Mouse (Mus musculus) CH12.LX (cell line): ENCODE measurements around the gene Cacna2d2. TPM values are rescaled to one million over a fixed set of nuclear protein-coding genes. Genes with fewer than 3 reads are reported as not detected.

Source experiments
- DNase-seq: peaks from one replicate; pipeline ENCODE4 v3.0.0-alpha.2; 2013; ENCODE audit errors: extremely low read depth
- H3K27ac ChIP-seq: 2 replicates; pipeline ENCODE4 v1.5.1; 2012; ENCODE audit warnings: low read depth, mild to moderate bottlenecking, control low read depth, moderate library complexity; ENCODE audit not compliant: insufficient read depth
- H3K27me3 ChIP-seq: replicated peaks from 2 replicates; pipeline ENCODE3; 2012; ENCODE audit warnings: inconsistent platforms
- H3K36me3 ChIP-seq, 2 experiments: replicated peaks in 1 of 2; 2 replicates each; pipeline versions ENCODE3 to v1.6.1; 2012; ENCODE audit warnings: inconsistent platforms in 1 of 2, low read length in 1 of 2, mild to moderate bottlenecking in 1 of 2, mixed read lengths in 1 of 2, moderate library complexity in 1 of 2; ENCODE audit not compliant: control insufficient read depth in 1 of 2, insufficient read depth in 1 of 2
- H3K4me1 ChIP-seq, 2 experiments: 2 replicates each; pipeline ENCODE4 v1.6.1; 2012; ENCODE audit warnings: inconsistent platforms in 1 of 2, moderate library complexity in 1 of 2; ENCODE audit not compliant: insufficient read depth in 2 of 2, control insufficient read depth in 1 of 2
- H3K4me2 ChIP-seq: 2 replicates; pipeline ENCODE4 v1.6.1; 2012; ENCODE audit warnings: low read depth, mild to moderate bottlenecking, control low read depth; ENCODE audit not compliant: poor library complexity, insufficient read depth, severe bottlenecking
- H3K4me3 ChIP-seq, 3 experiments: fragments of 150-350 bp in 1 of 3; sonication (generic) in 1 of 3; replicated peaks in 1 of 3; 2 replicates each; pipeline versions ENCODE3 to v1.5.1; 2011 to 2012; ENCODE audit warnings: low read depth in 2 of 3, low read length in 2 of 3, mild to moderate bottlenecking in 2 of 3, moderate library complexity in 2 of 3, control low read depth in 1 of 3, improper control_type of control experiment in 1 of 3, inconsistent platforms in 1 of 3, mixed read lengths in 1 of 3; ENCODE audit not compliant: poor library complexity in 1 of 3
- H3K79me2 ChIP-seq: replicated peaks from 2 replicates; pipeline ENCODE4 v1.6.1; 2012; ENCODE audit warnings: mild to moderate bottlenecking, moderate library complexity; ENCODE audit not compliant: control insufficient read depth, poor library complexity, insufficient read depth, severe bottlenecking; ENCODE audit errors: extremely low read depth
- H3K9ac ChIP-seq: 2 replicates; pipeline ENCODE4 v1.6.1; 2012; ENCODE audit warnings: low read depth, mild to moderate bottlenecking, control low read depth, moderate library complexity; ENCODE audit not compliant: insufficient read depth
- H3K9me3 ChIP-seq: replicated peaks from 2 replicates; pipeline ENCODE3; 2012; ENCODE audit warnings: low read length, inconsistent platforms, mixed read lengths
- CTCF ChIP-seq, 2 experiments: IDR thresholded peaks in 1 of 2; conservative IDR thresholded peaks in 1 of 2; 2 replicates each; pipeline ENCODE4 v1.5.1; 2011 to 2012; ENCODE audit warnings: low read depth in 2 of 2, low read length in 2 of 2, improper control_type of control experiment in 1 of 2, inconsistent platforms in 1 of 2, mild to moderate bottlenecking in 1 of 2, moderate library complexity in 1 of 2
- E2F4 ChIP-seq: IDR thresholded peaks from 2 replicates; pipeline ENCODE4 v1.6.1; 2011; ENCODE audit warnings: low read depth, low read length, improper control_type of control experiment; ENCODE audit not compliant: insufficient replicate concordance
- ETS1 ChIP-seq: conservative IDR thresholded peaks from 2 replicates; pipeline ENCODE4 v1.6.1; 2012; ENCODE audit warnings: low read depth, mild to moderate bottlenecking, inconsistent platforms, low read length, improper control_type of control experiment, moderate library complexity
- GABPA ChIP-seq: IDR thresholded peaks from 2 replicates; pipeline ENCODE4 v1.6.1; 2012; ENCODE audit warnings: low read depth, low read length, improper control_type of control experiment, inconsistent platforms; ENCODE audit not compliant: insufficient replicate concordance
- JUN ChIP-seq: IDR thresholded peaks from 2 replicates; pipeline ENCODE4 v1.6.1; 2011; ENCODE audit warnings: low read depth, mild to moderate bottlenecking, low read length, improper control_type of control experiment, moderate library complexity; ENCODE audit not compliant: insufficient read depth
- MAFK ChIP-seq: IDR thresholded peaks from 2 replicates; pipeline ENCODE4 v1.6.1; 2011; ENCODE audit warnings: low read length, improper control_type of control experiment; ENCODE audit not compliant: insufficient replicate concordance
- MEF2A ChIP-seq: IDR thresholded peaks from 2 replicates; pipeline ENCODE4 v1.6.1; 2014; ENCODE audit warnings: low read depth, mild to moderate bottlenecking, inconsistent platforms, low read length, improper control_type of control experiment, borderline replicate concordance
- PAX5 ChIP-seq: IDR thresholded peaks from 2 replicates; pipeline ENCODE4 v1.6.1; 2012; ENCODE audit warnings: low read length, inconsistent platforms, mixed read lengths
- POLR2A ChIP-seq: IDR thresholded peaks from 2 replicates; pipeline ENCODE4 v1.6.1; 2011; ENCODE audit warnings: low read depth, mild to moderate bottlenecking, improper control_type of control experiment, low read length
- POLR2AphosphoS2 ChIP-seq: IDR thresholded peaks from 2 replicates; pipeline ENCODE4 v1.6.1; 2011; ENCODE audit warnings: low read depth, low read length, improper control_type of control experiment
- RAD21 ChIP-seq: IDR thresholded peaks from 2 replicates; pipeline ENCODE4 v1.6.1; 2011; ENCODE audit warnings: low read depth, mild to moderate bottlenecking, low read length, improper control_type of control experiment, moderate library complexity
- TBP ChIP-seq: conservative IDR thresholded peaks from 2 replicates; pipeline ENCODE4 v1.6.1; 2011; ENCODE audit warnings: low read depth, low read length, improper control_type of control experiment
- TCF12 ChIP-seq: IDR thresholded peaks from 2 replicates; pipeline ENCODE4 v1.6.1; 2014; ENCODE audit warnings: low read depth, mild to moderate bottlenecking, inconsistent platforms, low read length, improper control_type of control experiment
- USF2 ChIP-seq: conservative IDR thresholded peaks from 2 replicates; pipeline ENCODE4 v1.6.1; 2011; ENCODE audit warnings: low read depth, low read length, improper control_type of control experiment
- ZKSCAN1 ChIP-seq: IDR thresholded peaks from 2 replicates; pipeline ENCODE4 v1.6.1; 2012; ENCODE audit warnings: low read depth, inconsistent platforms, low read length, improper control_type of control experiment, borderline replicate concordance
- ZMIZ1 ChIP-seq: IDR thresholded peaks from 2 replicates; pipeline ENCODE4 v1.6.1; 2012; ENCODE audit warnings: low read depth, mild to moderate bottlenecking, inconsistent platforms, low read length, improper control_type of control experiment
- dilution Hi-C: fragments of 300-500 bp; cut with MboI; formaldehyde crosslinking; loops from 2 replicates; pipeline ENCODE4 v1.14.3; 2020; ENCODE audit warnings: low sequenced_read_pairs; ENCODE audit not compliant: extremely low pct_unique_long_range_greater_than_20kb, extremely low pct_ligation_motif_present
- in situ Hi-C: fragments of 300-500 bp; cut with MboI; formaldehyde crosslinking; loops from 3 replicates; pipeline ENCODE4 v1.14.3; 2019; ENCODE audit warnings: low sequenced_read_pairs, low pct_ligation_motif_present, low pct_unique_long_range_greater_than_20kb, mixed read lengths
- polyA plus RNA-seq: library from polyadenylated mRNA; unstranded; fragments of >175 nt; gene quantifications from 2 replicates; pipeline ENCODE4 v1.2.1, GENCODE M21; 2012; ENCODE audit warnings: low read depth; ENCODE audit not compliant: insufficient read length
- total RNA-seq, 2 experiments: library from RNA; depleted of rRNA; stranded (reverse); fragments of 300-350 nt in 1 of 2; fragments of >200 nt in 1 of 2; gene quantifications; 2 replicates each; pipeline ENCODE4 v1.2.3; 2012 to 2014

Gene Cacna2d2
- total and polyA plus RNA-seq, 3 experiments, result 0.04 TPM; not detected in 2

GRCm38 (mm10) chr9:107480477-107481069 lies 81.2 kb downstream of the Cacna2d2 start:
- peaks cover 92% of the 10 kb centered on the region for H3K27me3 ChIP-seq
- in situ Hi-C loops, result loop anchor here (25.0 kb wide), 1 partner anchor 543 kb away; no protein-coding TSS in a partner anchor

GRCm38 (mm10) chr9:107481340-107481739 lies 81.9 kb downstream of the Cacna2d2 start:
- no peak for DNase-seq
- Histone ChIP-seq H3K27me3 (peaks cover 92% of the 10 kb centered on the region), H3K9me3 (no peaks in the 10 kb centered on the region), H3K4me3 (no peak overlapping the region), H3K79me2 (no peaks in the 10 kb centered on the region), H3K4me2 (no peak overlapping the region), H3K9ac (no peak overlapping the region), H3K27ac (no peak overlapping the region), H3K36me3 (no peaks in the 10 kb centered on the region), H3K4me1 (peaks cover 0 to 3% of the 10 kb centered on the region in 2 experiments; a peak in 2 of 4 replicates)
- dilution Hi-C loops (no loop called here), in situ Hi-C loops (loop anchor here (25.0 kb wide), 1 partner anchor 544 kb away; no protein-coding TSS in a partner anchor)
- TF ChIP-seq USF2, result no peak
- no peak for TF ChIP-seq TCF12
- no peak for TF ChIP-seq JUN
- TF ChIP-seq ETS1, result no peak
- no peak for TF ChIP-seq PAX5
- no peak for TF ChIP-seq MEF2A
- no peak for TF ChIP-seq E2F4
- no peak for TF ChIP-seq RAD21
- TF ChIP-seq ZMIZ1, result no peak

More at GRCm38 (mm10) chr9:107480477-107481069, 81.2 kb downstream of the Cacna2d2 start:
- Histone ChIP-seq H3K4me1 (no peaks in the 10 kb centered on the region; a peak in 1 of 4 replicates), H3K4me3 (no peak overlapping the region), H3K27ac (no peak overlapping the region), H3K36me3 (no peaks in the 10 kb centered on the region), H3K79me2 (no peaks in the 10 kb centered on the region), H3K9me3 (no peaks in the 10 kb centered on the region), H3K9ac (no peak overlapping the region), H3K4me2 (no peak overlapping the region)
- dilution Hi-C loops, result no loop called here
- DNase-seq, result no peak
- TF ChIP-seq ZMIZ1 (no peak), USF2 (no peak), MAFK (no peak), GABPA (no peak), POLR2A (no peak), POLR2AphosphoS2 (no peak), TBP (no peak), ZKSCAN1 (no peak), CTCF (conservative IDR thresholded peaks at IDR 0.05 in 1 of 2, IDR thresholded peaks at IDR 0.05 in 1 of 2; ENCODE audit: low read depth in 2 of 2, low read length in 2 of 2) (no peak), TCF12 (no peak)
